Mouse (Mus musculus): ENCODE measurements at regions not wholly inside any gene's neighbourhood (a gene's known extent, or its start where the extent isn't known, plus 50 kb on each side); places are given as distances from the start of the nearest gene placed in this dataset.

GRCm38 (mm10) chr1:141435452-141435851 lies 1189.5 kb downstream of the Kcnt2 start:
- no peaks in the 10 kb centered on the region for H3K27me3 ChIP-seq (replicated peaks; ENCODE audit: control insufficient read depth, insufficient read depth, low read length)
- 0% methylated on average over 1 of the region's 1 CpGs for WGBS
- no peak for ATAC-seq
- no peak overlapping the region for H3K27ac ChIP-seq (ENCODE audit: low read depth, low read length)
- H3K4me3 ChIP-seq (ENCODE audit: low read depth, low read length), result no peak overlapping the region
- H3K9ac ChIP-seq (ENCODE audit: low read length), result no peak overlapping the region
- H3K4me1 ChIP-seq (ENCODE audit: control insufficient read depth, insufficient read depth, low read length), result no peaks in the 10 kb centered on the region
- no peaks in the 10 kb centered on the region for H3K9me3 ChIP-seq (replicated peaks; ENCODE audit: control insufficient read depth, low read length)
- H3K36me3 ChIP-seq (ENCODE audit: control insufficient read depth, insufficient read depth, low read length), result no peaks in the 10 kb centered on the region
- no peak overlapping the region for H3K4me2 ChIP-seq (ENCODE audit: low read length)
- DNase-seq (ENCODE audit: low spot score), result no peak

- H3K4me2 ChIP-seq (ENCODE audit: low read length), result no peak overlapping the region
- H3K4me1 ChIP-seq (ENCODE audit: control insufficient read depth, insufficient read depth, low read length), result no peaks in the 10 kb centered on the region
- no peak overlapping the region for H3K9ac ChIP-seq (ENCODE audit: low read length)
- DNase-seq (ENCODE audit: low spot score) (no peak), ATAC-seq (no peak)
- H3K27ac ChIP-seq (ENCODE audit: low read depth, low read length), result no peak overlapping the region
- H3K27me3 ChIP-seq (replicated peaks; ENCODE audit: control insufficient read depth, insufficient read depth, low read length), result no peaks in the 10 kb centered on the region
- H3K4me3 ChIP-seq (ENCODE audit: low read depth, low read length), result no peak overlapping the region
- no peaks in the 10 kb centered on the region for H3K36me3 ChIP-seq (ENCODE audit: control insufficient read depth, insufficient read depth, low read length)
- H3K9me3 ChIP-seq (replicated peaks; ENCODE audit: control insufficient read depth, low read length), result no peaks in the 10 kb centered on the region
These were observed 1194.3 kb downstream of the Kcnt2 start for GRCm38 (mm10) chr1:141440234-141440633.

- Histone ChIP-seq H3K4me1 (ENCODE audit: control insufficient read depth, insufficient read depth, low read length) (no peaks in the 10 kb centered on the region), H3K9me3 (replicated peaks; ENCODE audit: control insufficient read depth, low read length) (no peaks in the 10 kb centered on the region), H3K4me3 (ENCODE audit: low read depth, low read length) (no peak overlapping the region), H3K36me3 (ENCODE audit: control insufficient read depth, insufficient read depth, low read length) (no peaks in the 10 kb centered on the region), H3K27me3 (replicated peaks; ENCODE audit: control insufficient read depth, insufficient read depth, low read length) (no peaks in the 10 kb centered on the region), H3K9ac (ENCODE audit: low read length) (no peak overlapping the region), H3K4me2 (ENCODE audit: low read length) (no peak overlapping the region), H3K27ac (ENCODE audit: low read depth, low read length) (no peak overlapping the region)
- ATAC-seq, result no peak
- DNase-seq (ENCODE audit: low spot score), result no peak
- WGBS, result 74% methylated on average over 1 of the region's 1 CpGs
These were observed 1205.0 kb downstream of the Kcnt2 start for GRCm38 (mm10) chr1:141450960-141451359.

- Histone ChIP-seq H3K9me3 (replicated peaks; ENCODE audit: control insufficient read depth, low read length) (no peaks in the 10 kb centered on the region), H3K27ac (ENCODE audit: low read depth, low read length) (no peak overlapping the region), H3K27me3 (replicated peaks; ENCODE audit: control insufficient read depth, insufficient read depth, low read length) (no peaks in the 10 kb centered on the region), H3K4me1 (ENCODE audit: control insufficient read depth, insufficient read depth, low read length) (no peaks in the 10 kb centered on the region), H3K4me3 (ENCODE audit: low read depth, low read length) (no peak overlapping the region), H3K4me2 (ENCODE audit: low read length) (no peak overlapping the region), H3K36me3 (ENCODE audit: control insufficient read depth, insufficient read depth, low read length) (no peaks in the 10 kb centered on the region), H3K9ac (ENCODE audit: low read length) (no peak overlapping the region)
- DNase-seq (ENCODE audit: low spot score) (no peak), ATAC-seq (no peak)
These were observed 1218.6 kb downstream of the Kcnt2 start for GRCm38 (mm10) chr1:141464576-141464975.
